Mouse (Mus musculus): Measurements from ENCODE around the gene Rc3h2.
A peak's percentile ranks its signal among the peaks of the same experiment; 100 is the strongest.

Gene Rc3h2

DNA sequence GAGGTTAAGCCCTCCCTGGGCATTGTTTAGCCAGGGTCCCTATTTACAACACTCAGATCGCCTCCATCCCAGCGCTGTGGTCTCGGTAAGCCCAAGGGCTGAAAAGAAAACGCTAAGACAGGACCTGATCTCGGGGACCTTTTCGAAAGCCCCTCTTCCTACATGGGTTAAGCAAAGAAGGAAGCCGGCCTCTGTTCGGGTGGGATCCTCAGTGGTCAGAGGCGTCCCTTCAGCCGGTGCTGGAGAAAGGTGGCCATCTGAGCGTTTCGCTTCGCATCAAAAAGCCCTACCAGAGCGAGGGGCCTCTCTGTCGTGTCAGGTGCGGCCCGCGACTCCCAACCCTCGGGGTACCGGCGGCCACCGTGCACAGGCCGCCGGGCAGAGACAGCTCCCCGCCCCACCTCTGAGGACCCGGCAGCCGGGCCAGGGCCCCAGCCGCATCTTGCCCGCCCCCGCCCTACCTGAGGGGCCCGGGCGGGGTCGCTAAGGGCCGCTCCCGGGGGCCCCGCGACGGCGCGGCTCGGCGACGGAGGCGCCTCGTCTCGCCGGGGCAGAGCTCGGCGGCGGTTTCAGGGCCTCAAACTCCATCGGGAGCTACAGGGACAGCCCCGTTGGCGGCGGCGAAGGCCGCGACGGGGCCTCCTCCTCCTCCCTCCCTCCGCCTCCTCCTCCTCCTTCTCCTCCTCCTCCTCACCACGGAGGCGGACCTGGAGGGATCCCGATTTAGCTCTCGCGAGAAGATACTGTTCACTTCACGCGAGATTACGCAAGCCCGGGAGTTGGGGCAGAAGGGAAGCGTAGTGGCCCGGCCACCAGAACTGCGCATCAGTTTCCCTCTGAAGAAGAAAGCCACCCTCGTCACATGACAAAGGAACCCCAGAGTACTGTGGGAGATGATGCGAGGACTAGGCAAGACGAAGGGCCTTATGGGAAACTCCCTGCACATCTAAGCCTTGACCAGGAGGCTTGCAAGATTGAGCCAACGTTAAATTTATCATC is at the start of gene Rc3h2:
Rc3h2 (minus strand) TSS at position 598 of the 999 bp plus-strand sequence.
- DNase-seq (ENCODE audit: low spot score): peak; percentile 95

DNA sequence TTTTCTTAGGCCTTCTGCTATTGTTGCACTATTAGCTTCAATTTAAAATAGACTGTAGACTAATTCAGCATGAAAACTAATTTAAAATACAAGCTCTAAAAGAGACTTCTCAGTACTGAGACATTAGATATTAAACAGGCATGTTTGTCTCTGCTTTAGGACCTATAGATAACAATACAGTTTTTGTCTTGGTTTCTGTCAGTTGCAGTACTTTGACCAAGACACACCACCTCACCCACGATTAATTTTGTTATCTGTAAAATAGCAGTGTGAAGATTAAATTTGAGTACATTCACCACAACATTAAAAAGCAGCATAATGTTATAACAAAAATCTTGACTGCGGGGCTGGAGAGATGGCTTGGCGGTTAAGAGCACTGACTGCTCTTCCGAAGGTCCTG is 43.6 kb upstream of the Rc3h2 start:
- no peak for DNase-seq (ENCODE audit: low spot score)

DNA sequence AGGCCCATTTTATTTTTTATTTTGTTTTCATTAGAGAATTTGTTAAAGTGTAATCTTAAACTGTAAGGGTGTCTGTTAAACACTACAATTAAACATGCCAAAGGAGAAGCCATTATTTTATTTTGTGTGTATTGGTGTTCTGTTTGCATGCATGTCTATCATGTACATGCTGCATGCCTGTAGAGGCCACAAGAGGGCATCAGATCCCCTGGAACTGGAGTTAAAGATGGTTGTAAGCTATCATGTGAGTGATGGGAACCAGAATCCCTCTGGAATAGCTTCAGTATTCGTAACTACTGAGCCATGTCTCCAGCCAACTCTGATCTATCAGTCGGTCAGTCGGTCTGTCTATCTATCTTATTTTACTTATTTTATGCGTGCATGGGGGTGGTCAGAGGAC is 38.0 kb upstream of the Rc3h2 start:
- no peak for DNase-seq (ENCODE audit: low spot score)

DNA sequence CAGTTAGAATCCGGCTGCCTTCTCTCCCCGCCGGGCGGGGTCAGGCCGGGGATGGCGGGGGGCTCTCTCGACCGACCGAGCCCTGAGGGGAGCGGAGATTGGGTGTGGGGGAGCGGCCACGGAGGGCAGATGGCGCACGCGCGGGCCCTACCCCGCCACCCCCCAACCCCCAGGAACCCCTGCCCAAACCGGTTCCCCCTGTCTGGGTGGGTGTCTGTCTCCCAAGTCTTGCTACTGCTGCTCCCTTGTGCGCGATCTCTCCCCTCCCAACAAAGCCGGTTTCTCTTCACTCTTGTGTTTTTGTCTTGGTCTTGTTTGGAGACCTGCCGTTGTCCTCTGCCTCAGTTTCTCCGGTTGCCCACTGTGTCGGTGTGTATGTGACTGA is 29.7 kb upstream of the Rc3h2 start:
- no peak for DNase-seq (ENCODE audit: low spot score)

DNA sequence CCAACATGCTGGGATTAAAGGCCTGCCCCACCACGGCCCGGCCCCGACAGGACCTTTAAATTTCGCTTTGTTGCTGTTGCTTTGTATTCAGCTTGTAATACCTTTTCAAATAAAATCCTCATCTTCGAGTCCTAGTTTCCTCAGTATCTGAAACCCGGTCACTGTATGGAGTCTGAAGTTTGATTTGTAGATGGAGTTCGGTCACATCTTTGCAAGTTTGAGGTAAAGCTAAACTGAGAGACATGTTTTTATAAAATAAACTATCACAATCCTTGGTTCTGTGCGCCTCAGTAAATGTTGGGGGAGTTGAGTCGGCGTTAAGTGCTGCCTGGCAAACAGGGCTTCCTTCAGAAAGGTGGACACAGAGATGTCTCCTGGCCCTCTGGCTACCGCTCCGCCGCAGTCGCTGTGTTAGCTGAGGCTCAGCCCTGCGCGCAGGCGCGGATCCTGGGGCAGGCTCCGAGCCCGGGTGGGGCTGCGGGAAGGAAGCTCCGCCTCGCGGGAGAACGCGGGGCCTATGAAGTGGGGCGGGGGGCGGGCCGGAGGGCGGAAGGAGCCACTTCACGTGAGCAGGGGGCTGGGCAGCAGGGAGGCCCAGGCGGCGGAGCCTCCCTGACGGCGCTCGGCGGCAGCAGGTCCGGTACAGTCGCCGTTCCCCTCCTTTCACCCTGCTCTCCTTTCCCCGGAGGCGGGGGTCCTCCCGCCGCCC is 29.1 kb upstream of the Rc3h2 start:
- DNase-seq (ENCODE audit: low spot score): peak; percentile 92

DNA sequence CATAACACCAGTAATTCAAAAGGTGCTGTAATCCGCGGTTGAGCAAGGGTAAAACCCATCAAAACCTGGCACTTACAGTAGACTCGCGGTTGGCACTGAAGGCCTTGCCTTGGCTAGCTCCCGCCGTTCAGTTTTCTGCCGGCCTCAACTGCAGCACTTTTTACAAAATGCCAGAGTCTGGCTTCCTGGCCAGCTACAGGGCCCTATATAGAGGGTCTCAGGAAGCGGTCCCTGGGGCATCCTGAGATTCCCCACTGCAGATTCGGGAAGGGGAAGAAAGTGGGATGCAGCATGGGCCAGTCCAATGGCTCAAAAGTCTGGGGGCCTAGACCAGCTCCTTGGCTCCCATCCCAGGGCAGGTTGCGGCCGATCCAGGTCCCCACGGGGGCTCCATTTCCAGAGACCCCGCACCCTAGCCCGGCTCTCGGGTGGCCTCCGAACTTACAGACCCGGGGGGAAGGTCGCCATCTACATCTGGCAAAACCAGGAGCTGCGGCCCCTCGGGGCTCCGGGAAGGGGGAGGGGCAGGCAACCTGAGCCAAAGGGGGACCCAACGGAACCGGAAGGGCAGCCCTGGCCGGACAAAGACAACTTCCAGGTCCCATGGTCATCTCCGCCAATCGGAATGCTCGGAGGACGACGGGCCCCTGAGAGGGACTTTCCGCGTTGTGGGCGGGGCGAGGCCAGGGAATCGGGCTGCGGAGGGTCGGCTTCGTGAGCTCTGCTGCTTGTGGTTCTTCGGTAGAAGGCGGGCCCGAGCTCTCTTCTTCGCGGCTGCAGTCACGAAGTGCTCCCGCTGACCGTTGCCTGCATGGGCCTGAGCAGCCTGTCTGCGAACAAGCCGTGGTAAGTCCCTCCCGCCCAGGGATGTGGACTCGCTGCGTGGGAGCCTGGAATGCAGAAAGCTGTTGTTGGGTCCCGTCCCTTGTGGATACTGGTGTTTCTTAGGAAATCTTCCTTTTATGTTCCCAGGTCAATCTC is 20.2 kb upstream of the Rc3h2 start, which contains the start of the genes Zbtb26, Zbtb6 and Rabgap1:
Zbtb26 (minus strand) TSS at position 525 of the 981 bp plus-strand sequence.
Zbtb6 (minus strand) TSS at position 561 of the 981 bp plus-strand sequence.
Rabgap1 (plus strand) TSS at position 669 of the 981 bp plus-strand sequence.
- DNase-seq (ENCODE audit: low spot score): peak; percentile 93

DNA sequence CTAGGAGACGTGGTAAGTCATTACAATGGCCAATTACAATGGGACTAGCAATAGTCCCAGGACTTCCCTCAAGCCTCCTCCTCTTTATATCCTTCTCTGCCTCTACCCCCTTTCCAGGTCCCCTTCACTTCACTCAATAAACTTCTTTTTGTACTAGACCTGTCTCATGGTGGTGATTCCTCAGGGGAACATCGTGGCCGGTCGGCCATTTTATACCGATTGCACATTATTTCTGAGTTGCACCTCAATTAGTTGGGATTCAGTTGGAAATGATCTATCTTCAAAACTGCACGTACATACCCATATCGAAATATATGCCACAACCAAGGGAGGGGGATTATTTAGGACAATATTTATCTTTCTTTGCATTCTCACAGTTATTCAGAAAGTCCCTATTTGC is 8.9 kb upstream of the Rc3h2 start:
- DNase-seq (ENCODE audit: low spot score): no peak

DNA sequence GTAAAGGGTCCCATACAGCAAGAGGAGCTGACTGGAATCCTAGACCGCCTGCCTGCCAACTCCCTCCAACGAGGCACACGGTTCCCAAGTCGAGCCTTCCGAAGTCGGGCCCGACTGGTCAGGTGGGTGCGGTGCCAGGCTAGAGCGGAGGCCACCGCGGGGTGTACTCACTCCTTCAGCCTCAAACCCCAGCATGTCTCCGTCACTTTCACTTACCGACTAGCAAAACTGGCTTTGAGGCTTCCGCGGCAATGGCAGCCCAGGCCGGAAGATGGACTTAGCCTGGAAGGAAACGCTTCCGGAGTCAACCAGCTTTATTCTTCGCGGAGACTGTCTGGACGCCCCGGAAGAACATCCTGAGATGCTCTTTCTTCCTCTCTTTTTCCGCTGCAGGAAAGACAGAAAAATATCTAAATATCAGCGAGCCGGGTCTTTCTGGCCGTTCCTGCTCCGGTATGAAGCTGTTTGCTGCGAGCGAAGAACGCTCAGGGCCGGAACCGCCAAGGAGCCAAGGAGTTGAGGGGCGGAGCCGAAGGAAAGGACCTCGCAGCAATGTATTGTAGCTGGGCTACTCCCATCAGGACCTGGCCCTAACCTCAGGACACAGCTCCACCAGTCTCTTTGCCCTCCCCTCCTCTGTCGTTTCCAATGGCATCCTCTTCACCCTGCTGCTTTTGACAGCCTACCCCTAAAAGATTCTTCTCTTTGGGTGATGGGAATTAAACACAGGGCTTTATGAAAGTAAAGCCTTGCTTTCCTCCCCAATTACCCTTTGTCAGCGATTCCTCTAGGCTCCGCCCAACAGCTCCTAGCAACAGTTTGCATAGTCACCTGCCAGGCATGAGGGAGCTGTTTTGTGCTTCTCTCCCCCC is 8.1 kb upstream of the Rc3h2 start:
- DNase-seq (ENCODE audit: low spot score): peak; percentile 76

DNA sequence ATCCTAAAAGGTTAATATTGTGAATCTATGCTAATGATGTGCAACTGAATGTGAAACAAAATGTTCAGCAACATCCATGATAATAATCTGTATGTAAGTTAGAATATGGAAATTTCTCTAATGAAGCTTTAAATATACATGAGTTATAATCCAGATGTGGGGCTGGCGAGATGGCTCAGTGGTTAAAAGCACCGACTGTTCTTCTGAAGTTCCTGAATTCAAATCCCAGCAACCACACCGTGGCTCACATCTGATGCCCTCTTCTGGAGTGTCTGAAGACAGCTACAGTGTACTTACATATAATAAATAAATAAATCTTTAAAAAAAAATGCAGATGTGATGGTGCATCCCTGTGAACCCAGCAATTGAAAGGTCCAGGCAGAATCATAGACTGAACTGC is 968 bp upstream of the Rc3h2 start:
- DNase-seq (ENCODE audit: low spot score): no peak

DNA sequence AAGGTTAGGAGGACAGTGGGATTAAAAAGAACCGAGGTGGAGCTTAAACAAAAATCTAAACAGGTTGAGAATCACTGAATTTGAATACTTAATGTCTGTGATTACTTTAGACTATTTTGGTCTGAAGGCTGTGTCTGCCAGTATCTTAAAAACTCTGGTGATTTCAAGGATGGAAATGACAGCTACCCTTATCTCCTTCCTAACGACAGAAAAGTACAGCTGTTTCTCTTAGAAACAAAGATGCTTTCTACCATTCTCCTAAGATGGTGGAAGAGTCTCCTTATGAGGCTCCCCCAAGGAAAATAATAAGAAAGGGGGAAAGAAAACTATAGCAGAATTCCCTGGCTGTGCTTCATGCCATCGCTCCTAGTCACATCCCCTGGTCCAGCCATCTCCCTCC is 800 bp downstream of the Rc3h2 start:
- DNase-seq (ENCODE audit: low spot score): no peak

DNA sequence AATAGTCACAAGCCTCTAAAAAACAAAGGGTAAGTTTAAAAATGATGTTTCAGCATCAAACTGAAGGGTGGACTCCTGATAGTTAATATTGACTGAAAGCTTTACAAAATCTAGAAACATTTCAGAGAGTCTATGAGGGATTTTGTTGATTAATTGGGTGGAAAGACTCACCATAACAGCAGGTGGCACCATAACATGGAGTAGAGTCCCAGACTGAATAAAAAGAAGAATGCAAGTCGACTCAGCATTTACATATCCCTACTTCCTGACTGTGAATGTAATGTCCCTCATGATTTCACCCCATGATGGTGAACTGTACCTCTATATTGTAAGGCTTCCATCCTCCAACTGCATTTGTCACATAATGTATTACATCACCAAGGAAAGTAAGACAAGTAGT is 27.2 kb downstream of the Rc3h2 start:
- no peak for DNase-seq (ENCODE audit: low spot score)

DNA sequence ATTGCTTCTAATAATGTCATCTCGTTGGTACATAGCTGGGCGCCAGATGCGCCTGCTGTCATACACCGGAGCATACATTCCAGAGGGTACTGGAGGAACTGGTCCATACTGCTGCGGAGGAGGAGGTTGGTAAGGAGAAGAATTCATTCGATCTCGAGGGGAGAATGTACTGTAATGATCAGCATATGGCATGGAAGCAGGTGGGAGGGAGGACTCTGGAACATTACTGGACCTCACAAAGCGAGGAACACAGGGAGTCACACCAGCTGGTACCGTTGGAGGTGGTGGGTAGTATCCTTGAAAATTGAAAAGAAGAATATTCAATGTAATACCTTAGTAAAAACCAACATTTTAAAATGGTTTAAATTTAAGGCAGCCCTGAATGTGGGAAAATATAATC is 39.8 kb downstream of the Rc3h2 start:
- DNase-seq (ENCODE audit: low spot score): no peak

DNA sequence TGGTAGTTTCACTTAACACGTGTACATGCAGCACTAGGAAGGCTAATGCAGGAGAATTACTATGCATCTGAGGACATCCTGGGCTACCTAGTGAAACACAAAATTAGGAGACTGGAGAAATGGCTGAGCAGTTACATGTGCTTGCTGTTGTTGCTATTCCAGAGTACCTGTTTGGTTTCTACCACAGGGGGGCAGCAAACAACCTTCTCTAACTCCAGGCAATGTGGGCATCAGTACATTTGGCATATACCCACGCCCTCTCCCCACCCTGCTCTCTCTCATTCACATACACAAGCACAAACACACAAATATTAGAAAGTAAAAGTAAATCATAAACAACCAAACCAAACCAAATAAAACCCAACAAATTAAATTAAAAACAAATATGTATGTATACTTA is 42.5 kb downstream of the Rc3h2 start:
- no peak for DNase-seq (ENCODE audit: low spot score)

DNA sequence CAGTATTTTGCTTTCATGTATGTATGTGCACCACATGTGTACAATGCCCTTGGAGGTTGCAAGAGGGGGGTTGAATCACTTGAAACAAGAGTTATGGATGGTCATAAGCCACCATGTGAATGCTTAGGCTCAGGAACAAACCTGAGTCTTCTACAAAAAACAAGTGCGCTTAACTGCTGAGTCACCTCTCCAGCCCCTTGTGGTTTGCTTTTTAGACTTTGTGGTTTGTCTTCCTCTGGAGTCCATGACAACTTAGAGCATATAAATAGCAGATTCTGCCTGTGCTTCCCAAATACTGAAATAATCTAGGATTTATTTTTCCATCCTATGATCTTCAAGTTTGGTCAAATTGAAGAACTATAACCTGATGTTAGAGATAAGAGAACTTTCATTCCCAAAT is 46.7 kb downstream of the Rc3h2 start:
- DNase-seq (ENCODE audit: low spot score): no peak

DNA sequence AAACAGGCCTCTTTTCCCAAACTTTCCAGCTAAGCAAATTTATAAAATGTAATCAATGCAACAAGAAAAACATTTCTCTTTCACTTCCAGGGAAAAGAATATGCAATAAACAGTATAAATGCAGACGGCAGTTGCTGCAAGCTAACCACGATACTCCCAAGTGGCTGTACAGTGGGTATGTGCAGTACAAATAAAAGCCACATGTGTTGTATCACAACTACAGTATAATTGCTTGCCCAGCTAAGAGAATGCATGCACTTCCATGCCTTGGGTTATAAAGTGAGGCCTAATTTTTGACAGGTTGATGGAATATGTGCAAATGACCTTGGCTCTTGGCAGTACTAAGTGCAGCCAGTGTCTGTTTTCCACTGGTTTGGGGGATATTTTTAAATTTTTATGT is 52.1 kb downstream of the Rc3h2 start:
- DNase-seq (ENCODE audit: low spot score): no peak

DNA sequence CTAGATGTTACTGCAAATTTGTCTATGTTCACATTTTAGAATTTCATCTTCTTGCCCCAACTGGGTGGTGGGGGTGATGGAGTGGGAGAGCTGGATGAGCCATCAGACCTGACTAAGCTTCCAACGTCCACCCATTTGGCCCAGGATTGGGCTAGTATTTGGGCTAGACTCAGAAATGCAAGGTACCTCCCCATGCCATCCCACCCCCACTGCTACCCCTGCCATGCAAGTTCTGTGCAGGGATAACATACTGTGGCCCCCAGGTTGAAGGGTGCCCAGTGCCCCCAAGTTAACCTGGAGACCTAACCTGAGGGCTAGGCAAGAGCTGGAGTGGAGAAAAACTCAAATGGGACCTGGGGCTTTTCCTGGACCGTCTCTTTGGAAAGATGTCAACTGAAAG is 62.8 kb downstream of the Rc3h2 start:
- DNase-seq (ENCODE audit: low spot score): no peak

DNA sequence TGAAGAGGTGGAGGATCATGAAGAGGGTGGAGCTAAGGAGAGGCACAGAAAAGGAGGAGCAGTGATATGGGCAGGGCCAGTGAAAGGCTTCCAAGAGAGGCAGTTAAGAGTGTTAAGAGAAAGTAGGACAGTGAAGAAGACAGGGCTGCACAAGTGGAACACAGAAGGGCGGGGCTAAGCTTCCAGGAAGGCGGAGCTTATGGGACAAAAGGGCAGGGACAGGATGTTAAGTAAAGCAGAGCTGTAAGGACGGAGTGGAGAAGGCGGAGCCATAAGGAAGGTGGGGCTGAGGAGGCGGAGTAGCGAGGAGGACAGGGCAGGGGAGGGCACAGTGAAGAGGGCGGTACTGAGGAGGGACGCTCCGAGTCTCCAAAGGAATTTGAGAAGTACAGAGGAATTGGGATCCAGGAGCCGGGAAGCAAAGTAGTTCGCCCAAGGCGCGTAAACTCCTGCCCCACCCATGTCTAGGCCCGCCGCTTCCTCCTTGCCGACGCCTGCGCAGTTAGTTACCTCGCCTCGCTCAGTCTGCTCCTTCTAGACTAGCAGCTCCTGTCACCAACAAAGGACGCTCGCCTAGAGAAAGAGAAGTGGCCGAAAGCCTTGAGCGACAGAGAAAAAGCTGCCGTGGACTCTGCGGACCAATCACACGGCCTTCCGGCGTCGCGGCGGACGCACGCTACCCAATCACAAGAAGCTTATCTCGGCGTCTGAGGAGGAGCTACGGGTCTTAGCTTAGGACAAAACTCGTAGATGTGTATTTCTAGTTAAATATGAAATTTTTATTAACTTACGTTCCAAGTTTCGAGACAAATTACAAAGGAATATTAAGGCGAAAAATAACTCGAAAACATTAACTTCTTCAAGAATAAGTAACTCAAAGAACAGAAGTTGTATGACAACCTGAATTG is 63.8 kb downstream of the Rc3h2 start, which contains the start of gene Pdcl:
Pdcl (minus strand) TSS at position 700 of the 908 bp plus-strand sequence.
- DNase-seq (ENCODE audit: low spot score): peak; percentile 93

DNA sequence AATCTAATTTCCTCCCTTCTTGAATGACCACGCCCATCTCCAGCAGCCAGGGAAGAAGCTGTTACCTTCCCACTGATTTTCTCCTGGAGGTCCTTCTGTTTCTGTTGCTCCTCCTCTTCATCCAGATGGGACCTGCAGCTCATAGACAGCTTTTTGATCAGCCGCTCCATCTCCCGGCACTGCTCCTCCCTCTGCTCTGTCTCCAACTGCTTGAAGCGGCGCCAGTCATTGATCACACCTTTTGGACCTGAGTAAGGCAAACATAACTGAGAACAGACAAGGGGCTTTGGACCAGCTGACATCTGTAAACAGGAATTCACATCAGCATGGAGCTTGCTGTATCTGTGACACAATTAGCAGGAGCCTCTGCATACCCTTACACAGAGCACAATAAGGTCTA is 67.1 kb downstream of the Rc3h2 start:
- no peak for DNase-seq (ENCODE audit: low spot score)

DNA sequence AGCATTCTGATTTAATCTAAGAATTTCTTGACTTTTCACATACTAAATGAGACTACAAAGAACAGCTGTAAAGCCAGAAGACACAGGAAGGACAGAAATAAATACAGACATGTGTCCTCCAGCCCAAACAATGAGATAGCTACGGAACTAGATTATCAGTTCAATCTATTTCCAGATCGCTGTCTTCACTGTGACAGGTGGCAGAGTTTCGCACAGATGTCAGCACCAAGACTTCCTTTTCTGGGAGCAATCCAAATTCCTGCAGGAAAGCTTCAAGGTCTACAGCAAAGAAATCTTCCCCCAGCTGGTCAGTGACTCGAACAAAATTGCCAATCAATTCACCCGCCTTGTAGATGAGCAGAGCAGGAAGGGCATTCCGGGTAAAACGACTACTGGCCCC is 71.0 kb downstream of the Rc3h2 start:
- no peak for DNase-seq (ENCODE audit: low spot score)
